Mouse (Mus musculus) liver, embryonic 15.5 days (tissue): ENCODE measurements around the gene Rpl10l. TPM values are rescaled to one million over a fixed set of nuclear protein-coding genes. Genes with fewer than 3 reads are reported as not detected.

Experiments
- ATAC-seq: fragments of 200-750 bp; cut with Nextera tagmentation; 2 replicates; pipeline ENCODE4 v1.8.0; 2017; ENCODE audit warnings: moderate number of reproducible peaks, mild to moderate bottlenecking, moderate library complexity; ENCODE audit not compliant: insufficient read depth
- H3K27ac ChIP-seq: fragments of 300-500 bp; sonication (generic); replicated peaks from 2 replicates; pipeline ENCODE4 v1.5.1; 2015; ENCODE audit warnings: mild to moderate bottlenecking, inconsistent platforms
- H3K27me3 ChIP-seq: fragments of 300-500 bp; sonication (generic); 2 replicates; pipeline ENCODE4 v1.6.1; 2015; ENCODE audit warnings: mild to moderate bottlenecking, inconsistent platforms
- H3K36me3 ChIP-seq: fragments of 300-500 bp; sonication (generic); replicated peaks from 2 replicates; pipeline ENCODE4 v1.6.1; 2015; ENCODE audit warnings: moderate library complexity, mild to moderate bottlenecking, inconsistent platforms
- H3K4me1 ChIP-seq: fragments of 300-500 bp; sonication (generic); replicated peaks from 2 replicates; pipeline ENCODE4 v1.6.1; 2015; ENCODE audit warnings: inconsistent platforms
- H3K4me2 ChIP-seq: fragments of 300-500 bp; sonication (generic); 2 replicates; pipeline ENCODE4 v1.6.1; 2015; ENCODE audit warnings: moderate library complexity, mild to moderate bottlenecking, inconsistent platforms
- H3K4me3 ChIP-seq: fragments of 300-500 bp; sonication (generic); replicated peaks from 2 replicates; pipeline ENCODE4 v1.5.1; 2015; ENCODE audit warnings: mild to moderate bottlenecking, inconsistent platforms
- H3K9ac ChIP-seq: fragments of 300-500 bp; sonication (generic); 2 replicates; pipeline ENCODE4 v1.6.1; 2015; ENCODE audit warnings: moderate library complexity, mild to moderate bottlenecking, inconsistent platforms
- H3K9me3 ChIP-seq: fragments of 300-500 bp; sonication (generic); replicated peaks from 2 replicates; pipeline ENCODE4 v1.6.1; 2016; ENCODE audit warnings: inconsistent platforms
- WGBS: fragments of 180-500 bp; shearing (Covaris S2); methylation state at CpG from one replicate; pipeline ENCODE4 v1.1.7; 2015; ENCODE audit warnings: mixed read lengths; ENCODE audit not compliant: insufficient replicate concordance; 5-methylcytosine and 5-hydroxymethylcytosine counted together
- polyA plus RNA-seq: library from polyadenylated mRNA; unstranded; fragments of >200 nt; fragmentation: Nextera tagmentation; extraction: Ambion mirVana; gene quantifications from 2 replicates; pipeline ENCODE4 v1.2.1, GENCODE M21; 2015

The Rpl10l gene
- not detected in 2 replicates for polyA plus RNA-seq

GRCm38 (mm10) chr12:66283991-66284622, at the start of gene Rpl10l:
Rpl10l (minus strand) TSS chr12:66284401.
- Histone ChIP-seq H3K27ac (no peak within 1 kb of the TSS), H3K4me1 (no peaks in the 10 kb centered on the region), H3K4me3 (no peak within 1 kb of the TSS), H3K9me3 (no peaks in the 10 kb centered on the region), H3K4me2 (no peak within 1 kb of the TSS), H3K9ac (no peak within 1 kb of the TSS), H3K27me3 (no peaks in the 10 kb centered on the region), H3K36me3 (no peaks in the 10 kb centered on the region)
- 87% methylated on average over 44 of the region's 44 CpGs for WGBS
- no peak for ATAC-seq

- Histone ChIP-seq H3K9ac (no peak overlapping the region), H3K27ac (no peak overlapping the region), H3K27me3 (no peaks in the 10 kb centered on the region), H3K36me3 (no peaks in the 10 kb centered on the region), H3K4me3 (no peak overlapping the region), H3K4me2 (no peak overlapping the region), H3K4me1 (no peaks in the 10 kb centered on the region), H3K9me3 (no peaks in the 10 kb centered on the region)
- WGBS = 68% methylated on average over 3 of the region's 3 CpGs
- ATAC-seq = no peak
Observed at GRCm38 (mm10) chr12:66275890-66276289, 8.3 kb downstream of the Rpl10l start.

GRCm38 (mm10) chr12:66245461-66246099, 38.6 kb downstream of the Rpl10l start:
- H3K9me3 ChIP-seq = no peaks in the 10 kb centered on the region
- no peaks in the 10 kb centered on the region for H3K27me3 ChIP-seq
- H3K9ac ChIP-seq = no peak overlapping the region
- no peak for ATAC-seq
- 67% methylated on average over 6 of the region's 6 CpGs for WGBS
- no peaks in the 10 kb centered on the region for H3K4me1 ChIP-seq
- no peaks in the 10 kb centered on the region for H3K36me3 ChIP-seq
- H3K4me3 ChIP-seq = no peak overlapping the region
- no peak overlapping the region for H3K4me2 ChIP-seq
- H3K27ac ChIP-seq = no peak overlapping the region

- H3K27me3 ChIP-seq = no peaks in the 10 kb centered on the region
- H3K27ac ChIP-seq = no peak overlapping the region
- no peak overlapping the region for H3K4me3 ChIP-seq
- H3K4me2 ChIP-seq = no peak overlapping the region
- no peaks in the 10 kb centered on the region for H3K36me3 ChIP-seq
- no peaks in the 10 kb centered on the region for H3K9me3 ChIP-seq
- H3K9ac ChIP-seq = no peak overlapping the region
- no peak for ATAC-seq
- no peaks in the 10 kb centered on the region for H3K4me1 ChIP-seq
- WGBS = 42% methylated on average over 3 of the region's 3 CpGs
Observed at GRCm38 (mm10) chr12:66234158-66234557, 50.0 kb downstream of the Rpl10l start.
